Mouse (Mus musculus) CH12.LX (cell line): ENCODE results near the gene Isyna1.

ENCODE experiments used
- CHD2 ChIP-seq: IDR thresholded peaks from 2 replicates; pipeline ENCODE4 v1.6.1; 2011; ENCODE audit warnings: low read length, improper control_type of control experiment
- CTCF ChIP-seq, 2 experiments: IDR thresholded peaks in 1 of 2; conservative IDR thresholded peaks in 1 of 2; 2 replicates each; pipeline ENCODE4 v1.5.1; 2011 to 2012; ENCODE audit warnings: low read depth in 2 of 2, low read length in 2 of 2, improper control_type of control experiment in 1 of 2, inconsistent platforms in 1 of 2, mild to moderate bottlenecking in 1 of 2, moderate library complexity in 1 of 2
- EP300 ChIP-seq: IDR thresholded peaks from 2 replicates; pipeline ENCODE4 v1.6.1; 2011; ENCODE audit warnings: low read length, improper control_type of control experiment
- ETS1 ChIP-seq: conservative IDR thresholded peaks from 2 replicates; pipeline ENCODE4 v1.6.1; 2012; ENCODE audit warnings: low read depth, mild to moderate bottlenecking, inconsistent platforms, low read length, improper control_type of control experiment, moderate library complexity
- KAT2A ChIP-seq: IDR thresholded peaks from 2 replicates; pipeline ENCODE4 v1.6.1; 2012; ENCODE audit warnings: low read length, improper control_type of control experiment, inconsistent platforms; ENCODE audit not compliant: insufficient replicate concordance
- MAX ChIP-seq: IDR thresholded peaks from 2 replicates; pipeline ENCODE4 v1.6.1; 2011; ENCODE audit warnings: low read length, improper control_type of control experiment
- MAZ ChIP-seq: IDR thresholded peaks from 2 replicates; pipeline ENCODE4 v1.6.1; 2012; ENCODE audit warnings: low read depth, mild to moderate bottlenecking, inconsistent platforms, low read length, improper control_type of control experiment, moderate library complexity
- MYC ChIP-seq: IDR thresholded peaks from 2 replicates; pipeline ENCODE4 v1.6.1; 2011; ENCODE audit warnings: low read depth, mild to moderate bottlenecking, improper control_type of control experiment, low read length
- POLR2A ChIP-seq: IDR thresholded peaks from 2 replicates; pipeline ENCODE4 v1.6.1; 2011; ENCODE audit warnings: low read depth, mild to moderate bottlenecking, improper control_type of control experiment, low read length
- SMC3 ChIP-seq: IDR thresholded peaks from 2 replicates; pipeline ENCODE4 v1.6.1; 2011; ENCODE audit warnings: low read depth, low read length, improper control_type of control experiment
- TCF12 ChIP-seq: IDR thresholded peaks from 2 replicates; pipeline ENCODE4 v1.6.1; 2014; ENCODE audit warnings: low read depth, mild to moderate bottlenecking, inconsistent platforms, low read length, improper control_type of control experiment
- USF1 ChIP-seq: IDR thresholded peaks from 2 replicates; pipeline ENCODE4 v1.6.1; 2014; ENCODE audit warnings: low read depth, mild to moderate bottlenecking, inconsistent platforms, low read length, improper control_type of control experiment
- ZKSCAN1 ChIP-seq: IDR thresholded peaks from 2 replicates; pipeline ENCODE4 v1.6.1; 2012; ENCODE audit warnings: low read depth, inconsistent platforms, low read length, improper control_type of control experiment, borderline replicate concordance
- ZMIZ1 ChIP-seq: IDR thresholded peaks from 2 replicates; pipeline ENCODE4 v1.6.1; 2012; ENCODE audit warnings: low read depth, mild to moderate bottlenecking, inconsistent platforms, low read length, improper control_type of control experiment

DNA sequence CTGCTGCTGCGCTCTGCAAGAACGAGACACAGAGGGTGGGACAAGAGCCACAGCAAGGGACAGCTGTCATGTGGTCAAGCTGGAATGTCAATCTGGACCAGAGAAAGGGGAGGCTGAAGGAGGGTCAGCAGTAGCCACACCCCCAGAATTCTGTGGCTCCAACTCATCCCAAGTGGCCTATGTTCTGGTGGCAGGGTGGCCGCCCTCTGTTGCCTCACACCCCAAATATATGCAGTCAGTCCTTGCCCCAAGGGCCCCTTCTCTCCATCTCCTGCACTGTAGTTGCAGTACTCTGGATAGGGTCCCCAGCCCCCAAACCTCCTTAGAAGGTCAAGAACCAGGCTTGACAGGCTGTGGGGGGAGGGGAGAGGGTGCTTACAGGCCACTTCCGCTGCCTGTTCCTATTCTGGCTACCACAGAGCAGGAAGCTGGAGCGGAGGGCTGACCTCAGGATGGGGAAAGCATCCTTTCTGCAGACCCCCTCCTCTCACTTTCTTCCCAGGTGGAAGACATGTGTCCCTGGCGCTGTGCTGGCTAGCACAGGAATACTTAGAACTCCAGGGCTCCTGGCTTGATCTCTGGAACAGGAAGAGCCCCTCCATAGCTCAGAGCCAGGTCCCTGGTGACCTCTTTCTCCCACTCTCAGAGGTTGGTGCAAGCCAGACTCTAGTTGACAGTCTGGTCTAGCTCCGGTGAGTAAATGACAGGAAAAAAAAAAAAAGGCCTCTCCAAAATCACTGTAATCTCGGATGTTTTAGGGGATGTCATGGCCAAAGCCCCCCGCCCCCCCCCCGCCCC, 6.5 kb downstream of the Isyna1 start:
- TF ChIP-seq EP300: no peak
- TF ChIP-seq CTCF (conservative IDR thresholded peaks at IDR 0.05 in 1 of 2, IDR thresholded peaks at IDR 0.05 in 1 of 2; ENCODE audit: low read depth in 2 of 2, low read length in 2 of 2): no peak
- no peak for TF ChIP-seq KAT2A
- TF ChIP-seq MAZ: no peak
- TF ChIP-seq POLR2A: no peak
- no peak for TF ChIP-seq CHD2
- no peak for TF ChIP-seq ZMIZ1
- TF ChIP-seq SMC3: no peak
- TF ChIP-seq USF1: no peak
- no peak for TF ChIP-seq TCF12
- no peak for TF ChIP-seq MAX
- TF ChIP-seq ETS1: no peak
- no peak for TF ChIP-seq MYC
- TF ChIP-seq ZKSCAN1: no peak
